Mouse (Mus musculus): Measurements from ENCODE around the gene Pcyox1. TPM values are rescaled to one million over a fixed set of nuclear protein-coding genes. Genes with fewer than 3 reads are reported as not detected.

Pcyox1 gene
- total and polyA plus RNA-seq, 3 experiments, result 44.7 to 72.3 (median 44.9) TPM

GRCm38 (mm10) chr6:86406306-86406705 lies 9.4 kb upstream of the Pcyox1 start:
- no peaks in the 10 kb centered on the region for H3K9me3 ChIP-seq (replicated peaks)
- peaks cover 25% of the 10 kb centered on the region for H3K4me1 ChIP-seq (ENCODE audit: insufficient read depth, low read depth, low read length)
- H3K27me3 ChIP-seq (ENCODE audit: insufficient read depth, low read length), result no peaks in the 10 kb centered on the region
- DNase-seq (ENCODE audit: low spot score) (no peak), ATAC-seq (ENCODE audit: extremely low read depth, insufficient number of reproducible peaks, low FRiP score, poor library complexity, severe bottlenecking) (no peak)
- no peak overlapping the region for H3K4me3 ChIP-seq (ENCODE audit: low read depth, low read length)
- TF ChIP-seq GATA2 (IDR thresholded peaks at IDR 0.05; ENCODE audit: borderline replicate concordance, low read depth, low read length) (no peak), GATA1 (IDR thresholded peaks at IDR 0.05; ENCODE audit: borderline replicate concordance, low read length) (no peak), TAL1 (conservative IDR thresholded peaks at IDR 0.05; ENCODE audit: low read depth, low read length) (no peak), CTCF (IDR thresholded peaks at IDR 0.05; ENCODE audit: low read depth, low read length) (no peak), POLR2AphosphoS5 (IDR thresholded peaks at IDR 0.05; ENCODE audit: insufficient replicate concordance, low read depth, low read length) (no peak)
- H3K36me3 ChIP-seq (replicated peaks), result peaks cover 27% of the 10 kb centered on the region

GRCm38 (mm10) chr6:86404996-86405395 lies 8.0 kb upstream of the Pcyox1 start:
- no peak for ATAC-seq (ENCODE audit: extremely low read depth, insufficient number of reproducible peaks, low FRiP score, poor library complexity, severe bottlenecking)
- Histone ChIP-seq H3K27me3 (ENCODE audit: insufficient read depth, low read length) (no peaks in the 10 kb centered on the region), H3K4me1 (ENCODE audit: insufficient read depth, low read depth, low read length) (peaks cover 37% of the 10 kb centered on the region), H3K4me3 (ENCODE audit: low read depth, low read length) (peak overlapping the region; percentile 92), H3K36me3 (replicated peaks) (peaks cover 24% of the 10 kb centered on the region), H3K9me3 (replicated peaks) (no peaks in the 10 kb centered on the region)
- TF ChIP-seq CTCF (IDR thresholded peaks at IDR 0.05; ENCODE audit: low read depth, low read length) (no peak), TAL1 (conservative IDR thresholded peaks at IDR 0.05; ENCODE audit: low read depth, low read length) (no peak), POLR2AphosphoS5 (IDR thresholded peaks at IDR 0.05; ENCODE audit: insufficient replicate concordance, low read depth, low read length) (no peak), GATA1 (IDR thresholded peaks at IDR 0.05; ENCODE audit: borderline replicate concordance, low read length) (no peak), GATA2 (IDR thresholded peaks at IDR 0.05; ENCODE audit: borderline replicate concordance, low read depth, low read length) (no peak)
- peak; percentile 6 for DNase-seq (ENCODE audit: low spot score)

GRCm38 (mm10) chr6:86404100-86404861 lies 7.3 kb upstream of the Pcyox1 start, which contains the start of gene Tia1:
Tia1 (plus strand) TSS chr6:86404219.
- Histone ChIP-seq H3K4me1 (ENCODE audit: insufficient read depth, low read depth, low read length) (peaks cover 37% of the 10 kb centered on the region), H3K9me3 (replicated peaks) (no peaks in the 10 kb centered on the region), H3K27me3 (ENCODE audit: insufficient read depth, low read length) (no peaks in the 10 kb centered on the region), H3K4me3 (ENCODE audit: low read depth, low read length) (peak within 1 kb of the TSS; percentile 92), H3K36me3 (replicated peaks) (peaks cover 21% of the 10 kb centered on the region)
- peak; percentile 96 for DNase-seq (ENCODE audit: low spot score)
- no peak for TF ChIP-seq GATA1 (IDR thresholded peaks at IDR 0.05; ENCODE audit: borderline replicate concordance, low read length)
- TF ChIP-seq GATA2 (IDR thresholded peaks at IDR 0.05; ENCODE audit: borderline replicate concordance, low read depth, low read length), result no peak
- TF ChIP-seq CTCF (IDR thresholded peaks at IDR 0.05; ENCODE audit: low read depth, low read length), result no peak
- TF ChIP-seq POLR2AphosphoS5 (IDR thresholded peaks at IDR 0.05; ENCODE audit: insufficient replicate concordance, low read depth, low read length), result no peak
- TF ChIP-seq TAL1 (conservative IDR thresholded peaks at IDR 0.05; ENCODE audit: low read depth, low read length), result no peak
- peak; percentile 89 for ATAC-seq (ENCODE audit: extremely low read depth, insufficient number of reproducible peaks, low FRiP score, poor library complexity, severe bottlenecking)

- Histone ChIP-seq H3K36me3 (replicated peaks) (peaks cover 17% of the 10 kb centered on the region), H3K4me1 (ENCODE audit: insufficient read depth, low read depth, low read length) (peaks cover 37% of the 10 kb centered on the region), H3K27me3 (ENCODE audit: insufficient read depth, low read length) (no peaks in the 10 kb centered on the region), H3K4me3 (ENCODE audit: low read depth, low read length) (peak overlapping the region; percentile 92), H3K9me3 (replicated peaks) (no peaks in the 10 kb centered on the region)
- ATAC-seq (ENCODE audit: extremely low read depth, insufficient number of reproducible peaks, low FRiP score, poor library complexity, severe bottlenecking) (peak; percentile 37; the same call in 1 of the 2 replicates), DNase-seq (ENCODE audit: low spot score) (no peak)
- no peak for TF ChIP-seq CTCF (IDR thresholded peaks at IDR 0.05; ENCODE audit: low read depth, low read length)
- no peak for TF ChIP-seq POLR2AphosphoS5 (IDR thresholded peaks at IDR 0.05; ENCODE audit: insufficient replicate concordance, low read depth, low read length)
- TF ChIP-seq TAL1 (conservative IDR thresholded peaks at IDR 0.05; ENCODE audit: low read depth, low read length), result no peak
- no peak for TF ChIP-seq GATA1 (IDR thresholded peaks at IDR 0.05; ENCODE audit: borderline replicate concordance, low read length)
- no peak for TF ChIP-seq GATA2 (IDR thresholded peaks at IDR 0.05; ENCODE audit: borderline replicate concordance, low read depth, low read length)
Measured at GRCm38 (mm10) chr6:86403728-86404099, 6.8 kb upstream of the Pcyox1 start.

- Histone ChIP-seq H3K4me1 (ENCODE audit: insufficient read depth, low read depth, low read length) (peaks cover 39% of the 10 kb centered on the region), H3K9me3 (replicated peaks) (no peaks in the 10 kb centered on the region), H3K4me3 (ENCODE audit: low read depth, low read length) (peak overlapping the region; percentile 92), H3K36me3 (replicated peaks) (peaks cover 14% of the 10 kb centered on the region), H3K27me3 (ENCODE audit: insufficient read depth, low read length) (no peaks in the 10 kb centered on the region)
- TF ChIP-seq POLR2AphosphoS5 (IDR thresholded peaks at IDR 0.05; ENCODE audit: insufficient replicate concordance, low read depth, low read length), result no peak
- TF ChIP-seq CTCF (IDR thresholded peaks at IDR 0.05; ENCODE audit: low read depth, low read length), result no peak
- no peak for TF ChIP-seq TAL1 (conservative IDR thresholded peaks at IDR 0.05; ENCODE audit: low read depth, low read length)
- no peak for TF ChIP-seq GATA2 (IDR thresholded peaks at IDR 0.05; ENCODE audit: borderline replicate concordance, low read depth, low read length)
- no peak for TF ChIP-seq GATA1 (IDR thresholded peaks at IDR 0.05; ENCODE audit: borderline replicate concordance, low read length)
- ATAC-seq (ENCODE audit: extremely low read depth, insufficient number of reproducible peaks, low FRiP score, poor library complexity, severe bottlenecking) (no peak), DNase-seq (ENCODE audit: low spot score) (no peak)
Measured at GRCm38 (mm10) chr6:86402681-86403607, 6.0 kb upstream of the Pcyox1 start.
